32 mouse cellular contexts compared by ENCODE assay signal in the genomic region with DNA sequence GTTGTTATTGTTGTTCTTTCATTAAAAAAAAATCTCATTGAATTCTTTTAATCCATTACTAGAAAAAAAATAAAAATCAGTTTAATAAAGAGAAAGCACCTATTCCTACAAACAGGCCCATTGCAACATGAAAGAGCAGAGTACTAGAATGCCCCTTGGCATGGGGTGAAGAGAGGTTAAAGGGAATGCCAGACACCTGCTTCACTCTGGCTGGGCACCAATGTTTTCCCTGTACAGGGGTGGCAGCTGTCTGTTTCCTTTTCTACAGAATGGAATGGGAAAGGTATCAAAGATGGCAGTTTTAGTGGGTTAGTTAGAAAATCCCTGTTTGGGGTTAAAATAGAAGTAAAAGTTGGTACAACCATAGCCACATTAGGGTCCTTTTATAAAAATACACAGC.
"Had no signal": no experiment of that assay in that cellular context is flagged by ENCODE, and none has a peak within 500 bp of the region (broad histone marks: within the 10 kb centered on the region; RNA-seq: fewer than 3 reads in every experiment).

No protein-coding gene starts in this region.

- H3K9ac ChIP-seq: limb, embryonic 12.5 days; limb, embryonic 13.5 days; limb, embryonic 15.5 days; liver, embryonic 12.5 days; liver, embryonic 13.5 days; liver, embryonic 14.5 days; liver, embryonic 15.5 days; liver, postnatal 0 days; lung, embryonic 14.5 days; lung, embryonic 15.5 days; midbrain, embryonic 12.5 days; midbrain, embryonic 13.5 days; midbrain, embryonic 15.5 days; neural tube, embryonic 12.5 days; neural tube, embryonic 13.5 days had no signal

- ATAC-seq: liver, embryonic 12.5 days; liver, postnatal 0 days; lung, postnatal 0 days; midbrain, embryonic 13.5 days; midbrain, embryonic 15.5 days; midbrain, embryonic 16.5 days had no signal

- H3K4me2 ChIP-seq: limb, embryonic 12.5 days; limb, embryonic 13.5 days; limb, embryonic 15.5 days; liver, embryonic 11.5 days; liver, embryonic 12.5 days; liver, embryonic 13.5 days; liver, embryonic 15.5 days; lung, embryonic 14.5 days; lung, embryonic 15.5 days; midbrain, embryonic 11.5 days; midbrain, embryonic 12.5 days; midbrain, embryonic 13.5 days; midbrain, embryonic 15.5 days; neural tube, embryonic 12.5 days; neural tube, embryonic 13.5 days had no signal

- H3K9me3 ChIP-seq: limb, embryonic 10.5 days; limb, embryonic 12.5 days; limb, embryonic 13.5 days; limb, embryonic 15.5 days; liver, embryonic 12.5 days; liver, embryonic 13.5 days; liver, embryonic 15.5 days; lung, embryonic 15.5 days; megakaryocyte, embryonic 14.5 days; midbrain, embryonic 10.5 days; midbrain, embryonic 12.5 days; midbrain, embryonic 13.5 days; midbrain, embryonic 15.5 days; neural tube, embryonic 12.5 days; neural tube, embryonic 13.5 days had no signal

- H3K27me3 ChIP-seq: limb, embryonic 12.5 days; limb, embryonic 13.5 days; limb, embryonic 15.5 days; liver, embryonic 12.5 days; liver, embryonic 13.5 days; liver, embryonic 15.5 days; lung, embryonic 15.5 days; megakaryocyte, embryonic 14.5 days; midbrain, embryonic 13.5 days; midbrain, embryonic 15.5 days; neural tube, embryonic 12.5 days; neural tube, embryonic 13.5 days had no signal

- H3K4me1 ChIP-seq: limb, embryonic 13.5 days; limb, embryonic 15.5 days; liver, embryonic 12.5 days; liver, embryonic 13.5 days; liver, embryonic 15.5 days; lung, embryonic 15.5 days; megakaryocyte, embryonic 14.5 days had no signal

- H3K27ac ChIP-seq: limb, embryonic 10.5 days; limb, embryonic 12.5 days; limb, embryonic 13.5 days; limb, embryonic 15.5 days; liver, embryonic 12.5 days; liver, embryonic 13.5 days; liver, embryonic 14.5 days; liver, embryonic 15.5 days; lung, embryonic 15.5 days; macrophage; midbrain, embryonic 10.5 days; midbrain, embryonic 12.5 days; midbrain, embryonic 13.5 days; midbrain, embryonic 15.5 days; neural tube, embryonic 12.5 days; neural tube, embryonic 13.5 days had no signal

- DNase-seq: liver; liver, embryonic 13.5 days; liver, postnatal 0 days; lung, adult 18-20 months; lung, adult 2 months; lung, embryonic 14.5 days; lung, postnatal 10 days; lung, postnatal 14 days; lung, postnatal 36 days; lung, postnatal 4 days; midbrain, embryonic 14.5 days had no signal

- H3K36me3 ChIP-seq: limb, embryonic 10.5 days; limb, embryonic 12.5 days; limb, embryonic 13.5 days; limb, embryonic 15.5 days; liver, embryonic 12.5 days; liver, embryonic 13.5 days; liver, embryonic 15.5 days; lung, embryonic 15.5 days; midbrain, embryonic 10.5 days; midbrain, embryonic 12.5 days; midbrain, embryonic 13.5 days; midbrain, embryonic 15.5 days; neural tube, embryonic 12.5 days; neural tube, embryonic 13.5 days had no signal

- H3K4me3 ChIP-seq: limb, embryonic 10.5 days; limb, embryonic 12.5 days; limb, embryonic 13.5 days; limb, embryonic 15.5 days; liver, embryonic 12.5 days; liver, embryonic 13.5 days; liver, embryonic 15.5 days; lung, embryonic 15.5 days; megakaryocyte, embryonic 14.5 days; midbrain, embryonic 10.5 days; midbrain, embryonic 12.5 days; midbrain, embryonic 13.5 days; midbrain, embryonic 15.5 days; myocyte; neural tube, embryonic 12.5 days; neural tube, embryonic 13.5 days had no signal
